Mouse (Mus musculus) spleen, adult 2 months (tissue): ENCODE results near the gene Shroom3.

Source experiments
- CTCF ChIP-seq: fragments of 200-500 bp; IDR thresholded peaks from 2 replicates; pipeline ENCODE4 v1.5.1; 2011; ENCODE audit warnings: mild to moderate bottlenecking, inconsistent platforms; ENCODE audit not compliant: insufficient read depth, insufficient read length, insufficient replicate concordance; ENCODE audit errors: extremely low read depth
- POLR2A ChIP-seq: fragments of 200-500 bp; IDR thresholded peaks from 2 replicates; pipeline ENCODE4 v1.6.1; 2011; ENCODE audit warnings: low read depth, low read length, inconsistent platforms

GRCm38 (mm10) chr5:92951079-92951478, 267.8 kb downstream of the Shroom3 start:
- TF ChIP-seq CTCF, result no peak
- TF ChIP-seq POLR2A, result no peak
